Mouse (Mus musculus) urinary bladder, postnatal 0 days (tissue): ENCODE data around the gene Mcm3. TPM values are rescaled to one million over a fixed set of nuclear protein-coding genes. Genes with fewer than 3 reads are reported as not detected.

Source experiments
- polyA plus RNA-seq: library from polyadenylated mRNA; unstranded; fragments of >200 nt; fragmentation: Nextera tagmentation; extraction: Ambion mirVana; gene quantifications from 2 replicates; pipeline ENCODE4 v1.2.1, GENCODE M21; 2015

Mcm3 gene
- 36.7 and 42.4 TPM in 2 replicates for polyA plus RNA-seq

DNA sequence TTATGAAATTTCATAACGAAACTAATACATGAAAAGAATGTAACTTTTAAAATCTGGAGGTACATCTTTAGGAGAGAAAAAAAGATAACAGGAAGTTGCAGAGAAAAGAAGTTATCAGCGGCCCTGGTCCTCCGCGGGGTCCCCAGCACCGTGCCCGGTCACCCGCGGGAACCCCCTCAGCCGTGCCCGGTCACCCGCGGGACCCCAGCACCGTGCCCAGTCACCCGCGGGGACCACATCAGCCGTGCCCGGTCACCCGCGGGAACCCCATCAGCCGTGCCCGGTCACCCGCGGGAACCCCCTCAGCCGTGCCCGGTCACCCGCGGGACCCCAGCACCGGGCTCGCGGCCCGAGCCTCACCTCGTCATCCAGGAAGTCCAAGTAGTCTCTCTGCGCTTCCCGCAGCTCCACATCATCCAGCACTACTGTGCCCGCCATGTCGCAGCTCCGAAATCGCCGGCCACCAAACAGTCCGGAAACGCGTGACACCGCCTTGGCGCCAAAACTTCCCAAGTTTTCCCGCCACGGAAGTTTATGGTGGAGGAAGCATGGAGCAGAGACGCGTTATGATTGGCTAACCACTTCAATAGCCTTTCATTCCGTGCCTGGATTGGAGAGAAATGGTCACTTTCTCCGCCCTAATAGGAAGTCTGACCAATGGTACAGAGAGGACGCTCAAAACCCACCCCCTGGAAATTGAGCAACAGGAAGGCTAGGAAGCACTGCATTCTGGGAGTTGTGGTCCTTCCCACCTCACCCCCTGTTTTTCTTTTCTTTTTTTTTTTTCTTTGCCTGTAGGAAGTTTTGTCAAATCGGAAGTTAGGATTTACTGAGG lies at the start of gene Mcm3:
Mcm3 (minus strand) TSS at position 542 of the 835 bp plus-strand sequence.

DNA sequence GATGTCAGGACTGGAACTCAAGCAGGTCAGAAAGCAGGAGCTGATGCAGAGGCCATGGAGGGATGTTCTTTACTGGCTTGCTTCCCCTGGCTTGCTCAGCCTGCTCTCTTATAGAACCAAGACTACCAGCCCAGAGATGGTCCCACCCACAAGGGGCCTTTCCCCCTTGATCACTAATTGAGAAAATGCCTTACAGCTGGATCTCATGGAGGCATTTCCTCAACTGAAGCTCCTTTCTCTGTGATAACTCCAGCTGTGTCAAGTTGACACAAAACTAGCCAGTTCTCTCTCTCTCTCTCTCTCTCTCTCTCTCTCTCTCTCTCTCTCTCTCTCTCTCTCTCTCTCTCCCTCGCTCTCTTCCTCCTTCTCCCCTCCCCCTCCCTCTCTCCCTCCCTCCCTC lies 29.6 kb downstream of the Mcm3 start, which contains the start of gene Il17f:
Il17f (minus strand) TSS at position 101 of the 400 bp plus-strand sequence.

Other genes with a start within 250 kb of the Mcm3 start
- 2.2 and 2.6 TPM in 2 replicates for gene Pkhd1, start 202.2 kb downstream of the Mcm3 start, polyA plus RNA-seq
- gene Il17a, start 89.4 kb downstream of the Mcm3 start, polyA plus RNA-seq, result not detected in 2 replicates
- gene Il17f, start 29.7 kb downstream of the Mcm3 start, polyA plus RNA-seq, result not detected in 2 replicates
- 4.2 and 5.6 TPM in 2 replicates for gene Paqr8, start 70.3 kb upstream of the Mcm3 start, polyA plus RNA-seq
- 2.1 and 2.2 TPM in 2 replicates for gene Efhc1, start 131.3 kb upstream of the Mcm3 start, polyA plus RNA-seq